Mouse (Mus musculus) myocyte (in vitro differentiated cells): Measurements from ENCODE around the gene Pard3b.

Source experiments
- MYOG ChIP-seq, 3 experiments: IDR thresholded peaks; one replicate each; pipeline ENCODE4 v1.6.1; 2011; ENCODE audit warnings: control low read depth in 2 of 3, low read depth in 2 of 3, mild to moderate bottlenecking in 2 of 3; ENCODE audit not compliant: insufficient read length in 2 of 3, control insufficient read depth in 1 of 3, insufficient read depth in 1 of 3
- POLR2A ChIP-seq: IDR thresholded peaks from one replicate; pipeline ENCODE4 v1.6.1; 2011; ENCODE audit warnings: low read depth, mild to moderate bottlenecking, control low read depth, moderate library complexity; ENCODE audit not compliant: insufficient read length

GRCm38 (mm10) chr1:62254888-62255287 lies 616.3 kb downstream of the Pard3b start:
- TF ChIP-seq MYOG (IDR thresholded peaks at IDR 0.05; ENCODE audit: control insufficient read depth in 1 of 3, insufficient read depth in 1 of 3, insufficient read length in 2 of 3, low read depth in 2 of 3) = no peak
- no peak for TF ChIP-seq POLR2A
